Mouse (Mus musculus) thymus, postnatal 36 days (tissue): ENCODE results near the gene Polr2g.

ENCODE experiments used
- DNase-seq, 2 experiments: peaks; one replicate each; pipeline ENCODE4 v3.0.0; 2022; ENCODE audit warnings: mixed read lengths in 2 of 2

Gene Polr2g

GRCm38 (mm10) chr19:8756635-8757387 lies 41.6 kb downstream of the Polr2g start, which contains the start of gene Nxf1:
TSS of gene Nxf1 (plus strand) at chr19:8757073.
- DNase-seq: peak; percentile 92 to 93

GRCm38 (mm10) chr19:8755652-8756051 lies 42.7 kb downstream of the Polr2g start:
- DNase-seq: no peak

- DNase-seq: no peak
Observed at GRCm38 (mm10) chr19:8747368-8747767, 51.0 kb downstream of the Polr2g start.

- DNase-seq: no peak
Observed at GRCm38 (mm10) chr19:8745382-8745781, 53.0 kb downstream of the Polr2g start.
